22 mouse cellular contexts compared by ENCODE assay signal in genomic region chr11:38779585-38779984, GRCm38 (mm10).
DNase-seq lines count a peak whose midpoint lies in the region; ATAC-seq and TF ChIP-seq lines count a peak whose summit lies in the region.
"Had no signal": no experiment of that assay in that cellular context is flagged by ENCODE, and none has a peak within 500 bp of the region (broad histone marks: within the 10 kb centered on the region; RNA-seq: fewer than 3 reads in every experiment).

No protein-coding gene starts in this region.

- H3K4me1 ChIP-seq in forebrain, embryonic 16.5 days (replicated peaks; ENCODE audit: control insufficient read depth, insufficient read depth, low read length) = no peaks in the 10 kb centered on the region
- H3K4me1 ChIP-seq in forebrain, embryonic 11.5 days (replicated peaks; ENCODE audit: control insufficient read depth, insufficient read depth, low read length) = no peaks in the 10 kb centered on the region
- H3K4me1 ChIP-seq in forebrain, postnatal 0 days (ENCODE audit: insufficient read depth) = no peaks in the 10 kb centered on the region
- no peaks in the 10 kb centered on the region; the same call in 1 of the 2 replicates for H3K4me1 ChIP-seq in forebrain, embryonic 10.5 days

- TF ChIP-seq CTCF in forebrain, postnatal 0 days (IDR thresholded peaks at IDR 0.05; ENCODE audit: low read depth) = no peak
- TF ChIP-seq CTCF in brain, embryonic 14.5 days (IDR thresholded peaks at IDR 0.05; ENCODE audit: borderline replicate concordance, extremely low read depth, insufficient read depth, insufficient read length) = no peak

- no peaks in the 10 kb centered on the region for H3K36me3 ChIP-seq in forebrain, embryonic 16.5 days (ENCODE audit: control insufficient read depth, insufficient read depth)
- no peaks in the 10 kb centered on the region for H3K36me3 ChIP-seq in forebrain, embryonic 11.5 days (ENCODE audit: control insufficient read depth, insufficient read depth, low read length)
- H3K36me3 ChIP-seq in forebrain, postnatal 0 days (ENCODE audit: insufficient read depth) = no peaks in the 10 kb centered on the region
- no peaks in the 10 kb centered on the region for H3K36me3 ChIP-seq in forebrain, embryonic 10.5 days (replicated peaks)
- H3K36me3 ChIP-seq: G1E had no signal

- no peak for TF ChIP-seq POLR2A in brain, embryonic 14.5 days (IDR thresholded peaks at IDR 0.05; ENCODE audit: borderline replicate concordance, extremely low read depth, insufficient read depth, insufficient read length, poor library complexity, severe bottlenecking)

- no peak overlapping the region for H3K9ac ChIP-seq in forebrain, embryonic 16.5 days (replicated peaks; ENCODE audit: low read depth, low read length)
- H3K9ac ChIP-seq in forebrain, embryonic 11.5 days (ENCODE audit: low read length) = no peak overlapping the region
- no peak overlapping the region for H3K9ac ChIP-seq in forebrain, postnatal 0 days

- H3K9me3 ChIP-seq in forebrain, embryonic 16.5 days (ENCODE audit: control insufficient read depth, low read length) = no peaks in the 10 kb centered on the region
- H3K9me3 ChIP-seq in forebrain, embryonic 11.5 days (ENCODE audit: control insufficient read depth, low read length) = no peaks in the 10 kb centered on the region
- H3K9me3 ChIP-seq in forebrain, postnatal 0 days (ENCODE audit: low read length) = no peaks in the 10 kb centered on the region
- no peaks in the 10 kb centered on the region for H3K9me3 ChIP-seq in forebrain, embryonic 10.5 days
- H3K9me3 ChIP-seq: G1E had no signal

- ATAC-seq in forebrain, embryonic 16.5 days = peak; percentile 61
- no peak for ATAC-seq in forebrain, embryonic 11.5 days (replicated peaks; ENCODE audit: low FRiP score)
- peak; percentile 56; the same call in 1 of the 2 replicates for ATAC-seq in forebrain, postnatal 0 days
- ATAC-seq: activated CD4-positive, CD25-positive, alpha-beta regulatory T cell, adult 4 months; CD4-positive, CD25-positive, alpha-beta regulatory T cell, adult 4 months; Patski had no signal

- H3K27ac ChIP-seq in forebrain, embryonic 16.5 days (ENCODE audit: low read length) = no peak overlapping the region
- no peak overlapping the region for H3K27ac ChIP-seq in forebrain, embryonic 11.5 days (ENCODE audit: low read depth, low read length)
- H3K27ac ChIP-seq in forebrain, postnatal 0 days (ENCODE audit: low read depth, low read length) = no peak overlapping the region
- H3K27ac ChIP-seq in forebrain, embryonic 10.5 days = no peak overlapping the region

- whole genome bisulfite sequencing in forebrain, embryonic 16.5 days = 35% methylated on average over 1 of the region's 1 CpGs
- WGBS in forebrain, embryonic 11.5 days = 45% methylated on average over 1 of the region's 1 CpGs
- 45% methylated on average over 1 of the region's 1 CpGs for WGBS in forebrain, postnatal 0 days
- 87% methylated on average over 1 of the region's 1 CpGs for WGBS in forebrain, embryonic 10.5 days

- no peak for DNase-seq in forebrain, embryonic 11.5 days (ENCODE audit: low spot score)
- DNase-seq in forebrain, postnatal 0 days = no peak
- no peak for DNase-seq in forebrain, embryonic 10.5 days (ENCODE audit: extremely low spot score, low spot score)
- DNase-seq in brain, embryonic 14.5 days (ENCODE audit: low read depth) = peak; percentile 24
- no peak for DNase-seq in lung, postnatal 14 days
- DNase-seq: adrenal gland, adult 2 months; adrenal gland, adult 8-10 months; adrenal gland, postnatal 10 days; adrenal gland, postnatal 14 days; adrenal gland, postnatal 25 days; adrenal gland, postnatal 36 days; B cell, adult 2 months; cerebellum, adult 11 months; cerebellum, adult 11-12 months; cerebellum, adult 18-20 months; cerebellum, adult 2 months had no signal

- H3K4me2 ChIP-seq in forebrain, embryonic 16.5 days (ENCODE audit: low read length) = no peak overlapping the region
- H3K4me2 ChIP-seq in forebrain, embryonic 11.5 days (ENCODE audit: low read depth, low read length, severe bottlenecking) = no peak overlapping the region
- no peak overlapping the region for H3K4me2 ChIP-seq in forebrain, postnatal 0 days (ENCODE audit: low read depth)

- no peaks in the 10 kb centered on the region for H3K27me3 ChIP-seq in forebrain, embryonic 16.5 days (replicated peaks; ENCODE audit: control insufficient read depth, insufficient read depth, low read length)
- H3K27me3 ChIP-seq in forebrain, embryonic 11.5 days (ENCODE audit: control insufficient read depth, insufficient read depth, low read length) = no peaks in the 10 kb centered on the region
- H3K27me3 ChIP-seq in forebrain, postnatal 0 days (ENCODE audit: insufficient read depth, low read length) = no peaks in the 10 kb centered on the region
- H3K27me3 ChIP-seq in forebrain, embryonic 10.5 days (ENCODE audit: poor library complexity, severe bottlenecking) = no peaks in the 10 kb centered on the region
- H3K27me3 ChIP-seq: CH12.LX, Patski had no signal

- H3K4me3 ChIP-seq in forebrain, embryonic 16.5 days (replicated peaks; ENCODE audit: low read length) = no peak overlapping the region
- no peak overlapping the region for H3K4me3 ChIP-seq in forebrain, embryonic 11.5 days (ENCODE audit: low read depth, low read length)
- H3K4me3 ChIP-seq in forebrain, postnatal 0 days (ENCODE audit: low read depth, low read length) = no peak overlapping the region
- H3K4me3 ChIP-seq in forebrain, embryonic 10.5 days = no peak overlapping the region
